Mouse (Mus musculus): ENCODE measurements at regions not wholly inside any gene's neighbourhood (a gene's known extent, or its start where the extent isn't known, plus 50 kb on each side); places are given as distances from the start of the nearest gene placed in this dataset.

- in situ Hi-C loops (cut with MboI, MseI) = no loop called here
These were observed 242.8 kb upstream of the Rsrc1 start for GRCm38 (mm10) chr3:66738201-66739062.

GRCm38 (mm10) chr3:66739356-66740014 lies 241.7 kb upstream of the Rsrc1 start:
- in situ Hi-C loops (cut with MboI, MseI) = loop anchor here in 1 of 2 experiments (10.0 kb wide), 1 partner anchor 905 kb away; no protein-coding TSS in a partner anchor

GRCm38 (mm10) chr3:66744133-66744913 lies 236.9 kb upstream of the Rsrc1 start:
- in situ Hi-C loops (cut with MboI, MseI) = loop anchor here in 1 of 2 experiments (10.0 kb wide), 1 partner anchor 910 kb away; no protein-coding TSS in a partner anchor

- in situ Hi-C loops (cut with MboI, MseI) = loop anchor here in 1 of 2 experiments (10.0 kb wide), 1 partner anchor 912 kb away; no protein-coding TSS in a partner anchor
These were observed 234.7 kb upstream of the Rsrc1 start for GRCm38 (mm10) chr3:66746373-66747072.

GRCm38 (mm10) chr3:66747073-66747710 lies 234.0 kb upstream of the Rsrc1 start:
- in situ Hi-C loops (cut with MboI, MseI) = loop anchor here in 1 of 2 experiments (10.0 kb wide), 1 partner anchor 912 kb away; no protein-coding TSS in a partner anchor

GRCm38 (mm10) chr3:66758141-66758540 lies 223.0 kb upstream of the Rsrc1 start:
- in situ Hi-C loops (cut with MboI, MseI) = no loop called here

- in situ Hi-C loops (cut with MboI, MseI) = no loop called here
These were observed 221.3 kb upstream of the Rsrc1 start for GRCm38 (mm10) chr3:66759841-66760240.

- in situ Hi-C loops (cut with MboI, MseI) = no loop called here
These were observed 218.7 kb upstream of the Rsrc1 start for GRCm38 (mm10) chr3:66762446-66762845.

- in situ Hi-C loops (cut with MboI, MseI) = no loop called here
These were observed 183.7 kb upstream of the Rsrc1 start for GRCm38 (mm10) chr3:66797351-66798010.

- in situ Hi-C loops (cut with MboI, MseI) = no loop called here
These were observed 182.9 kb upstream of the Rsrc1 start for GRCm38 (mm10) chr3:66798292-66798691.

GRCm38 (mm10) chr3:66802538-66802937 lies 178.7 kb upstream of the Rsrc1 start:
- in situ Hi-C loops (cut with MboI, MseI) = no loop called here

GRCm38 (mm10) chr3:66806176-66806575 lies 175.0 kb upstream of the Rsrc1 start:
- in situ Hi-C loops (cut with MboI, MseI) = no loop called here

GRCm38 (mm10) chr3:66812686-66813445 lies 168.3 kb upstream of the Rsrc1 start:
- in situ Hi-C loops (cut with MboI, MseI) = no loop called here

- in situ Hi-C loops (cut with MboI, MseI) = no loop called here
These were observed 155.4 kb upstream of the Rsrc1 start for GRCm38 (mm10) chr3:66825761-66826160.

Data from T-helper 17 cell (primary cell).